Mouse (Mus musculus): Measurements from ENCODE around the gene Slc39a11. TPM values are rescaled to one million over a fixed set of nuclear protein-coding genes. Genes with fewer than 3 reads are reported as not detected.

Gene Slc39a11
- total RNA-seq, 4 experiments from 2014 or later, result 14.6 to 16.7 (median 16.2) TPM

DNA sequence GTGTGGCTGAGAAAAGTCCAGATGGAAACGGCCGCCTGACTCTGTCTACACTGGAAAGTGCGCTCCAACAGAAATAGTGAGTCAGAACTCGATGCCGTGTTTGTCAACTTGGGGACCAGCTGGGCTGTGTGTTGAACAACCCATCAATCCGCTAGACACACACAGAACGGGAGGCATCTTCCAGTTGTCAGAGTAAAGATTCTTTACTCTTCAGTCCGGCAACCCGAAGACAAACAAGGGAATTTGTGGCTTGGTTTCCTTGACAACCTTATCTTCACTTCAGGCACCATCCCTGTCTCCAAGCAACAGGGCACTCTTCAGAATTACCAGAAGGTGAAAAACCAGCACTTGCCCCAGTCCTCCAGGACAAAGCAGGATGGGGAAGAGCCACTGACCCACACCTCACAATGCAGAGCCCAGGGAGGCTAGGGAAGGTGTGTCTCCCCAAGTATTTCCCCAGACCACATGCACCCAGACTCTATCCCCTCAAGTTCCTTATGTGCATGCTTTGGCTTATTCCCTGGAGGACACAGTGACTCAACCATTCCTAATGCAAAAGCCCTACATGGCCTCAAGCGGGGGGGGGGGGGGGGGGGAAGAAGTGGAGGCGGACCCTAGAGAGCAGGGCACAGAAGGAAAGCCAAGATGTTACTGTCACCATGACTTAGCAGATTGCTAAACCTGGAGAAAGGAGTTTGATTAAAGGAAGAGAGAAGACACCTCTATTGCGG lies 297.6 kb downstream of the Slc39a11 start:
- DNase-seq (ENCODE audit: low spot score in 2 of 2), result no peak

DNA sequence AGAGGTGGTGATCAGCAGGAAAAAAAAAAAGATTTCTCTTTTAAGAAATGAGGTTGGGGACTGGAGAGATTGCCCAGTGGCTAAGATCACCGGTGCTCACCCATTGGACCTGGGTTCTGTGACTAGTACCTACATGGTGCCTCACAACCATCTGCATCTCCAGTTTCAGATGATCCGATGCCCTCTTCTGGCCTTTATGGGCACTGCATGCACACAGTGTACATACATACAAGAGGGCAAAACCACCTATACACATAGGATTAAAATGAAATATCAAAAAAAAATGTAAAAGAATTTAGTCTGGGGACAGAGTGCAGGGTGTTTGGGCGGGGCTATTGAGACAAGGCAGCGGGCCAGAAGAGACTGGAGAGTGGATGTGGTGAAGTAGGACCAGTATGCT lies 299.3 kb downstream of the Slc39a11 start:
- no peak for DNase-seq (ENCODE audit: low spot score in 2 of 2)

DNA sequence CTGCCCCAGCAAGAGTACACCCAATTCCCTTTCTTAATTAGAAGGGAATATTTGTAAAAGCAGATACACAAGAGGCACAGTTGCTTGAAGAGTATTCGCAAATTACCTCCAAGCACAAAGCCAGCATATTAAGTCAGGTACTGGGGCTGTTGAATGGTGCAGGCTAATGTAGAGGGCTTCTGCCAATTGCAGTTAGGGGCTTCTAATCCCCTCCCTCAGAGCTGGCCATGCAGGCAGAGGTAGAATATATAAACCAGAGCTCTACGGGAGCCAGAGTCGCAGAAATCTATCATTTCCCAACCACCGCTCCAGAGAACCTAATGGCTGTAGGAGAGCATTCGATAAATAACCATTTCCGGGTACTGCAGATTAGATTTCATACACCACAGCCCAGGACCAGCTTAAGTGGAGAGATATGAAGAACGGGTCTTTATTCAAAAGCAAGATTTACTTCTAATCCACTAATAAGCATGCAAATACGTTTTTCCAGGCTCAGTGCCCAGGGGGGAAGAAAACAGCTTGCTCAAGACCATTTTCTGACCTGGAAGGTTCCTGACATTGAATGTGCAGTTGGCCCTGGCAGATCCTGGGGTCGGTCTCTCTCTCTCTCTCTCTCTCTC lies 302.9 kb downstream of the Slc39a11 start:
- no peak for DNase-seq (ENCODE audit: low spot score in 2 of 2)

DNA sequence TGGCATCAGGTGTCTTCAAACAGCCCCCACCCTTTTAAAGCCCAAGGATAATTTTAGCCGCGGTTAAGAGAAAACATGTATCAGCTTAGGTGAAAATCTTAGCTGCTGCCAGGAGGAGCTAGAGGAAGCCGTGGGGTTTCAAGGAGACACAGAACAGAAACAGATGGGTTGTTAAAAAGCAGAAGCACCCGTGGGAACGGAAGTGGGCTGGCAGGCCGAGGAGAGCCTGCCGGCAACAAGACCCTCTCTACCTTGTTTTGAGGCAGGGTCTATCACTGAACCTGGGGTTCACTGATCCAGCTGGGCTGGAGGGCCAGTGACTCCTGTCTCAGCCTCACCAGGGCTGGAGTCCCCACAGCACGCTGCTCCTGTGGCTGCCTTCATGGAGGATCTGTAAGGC lies 310.1 kb downstream of the Slc39a11 start:
- peak in 1 of 2 experiments; percentile 47 for DNase-seq (ENCODE audit: low spot score in 2 of 2)

DNA sequence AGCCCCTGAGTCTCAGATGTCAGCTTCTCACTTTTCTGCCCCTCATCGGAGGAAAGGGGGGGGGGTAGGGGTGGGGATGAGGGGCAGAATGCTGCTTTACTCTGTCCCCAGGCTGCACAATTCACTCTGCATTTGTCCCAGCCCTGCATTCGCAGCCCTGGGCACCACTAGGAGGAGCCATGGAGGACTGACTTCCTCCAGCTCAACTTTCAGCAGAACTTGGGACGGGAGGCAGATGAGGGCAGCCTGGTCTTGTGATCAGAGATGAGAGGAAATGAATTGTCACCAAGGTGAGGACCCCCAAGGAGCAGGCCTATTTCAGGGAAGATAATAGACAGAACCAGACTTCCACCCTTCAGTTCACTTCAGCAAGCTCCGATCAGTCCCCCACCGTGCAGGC lies 311.3 kb downstream of the Slc39a11 start:
- DNase-seq (ENCODE audit: low spot score in 2 of 2), result no peak

DNA sequence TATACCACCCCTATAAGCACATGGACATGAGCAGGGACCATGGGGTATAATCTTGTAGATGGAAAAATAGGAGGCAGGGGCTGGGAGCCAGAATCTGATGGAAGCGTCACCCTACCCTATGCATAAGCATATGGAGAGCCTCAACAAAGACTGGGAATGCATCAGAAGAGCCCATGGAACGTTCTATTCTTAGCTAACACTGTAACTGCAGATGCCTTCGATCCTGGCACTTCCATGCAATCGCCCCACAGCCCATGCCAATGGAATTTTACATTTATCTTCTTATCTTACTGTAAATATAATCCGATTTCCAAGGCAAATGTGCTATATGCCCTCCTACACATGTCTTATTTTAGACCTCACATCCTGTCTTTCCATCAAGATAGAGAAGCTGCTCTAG lies 314.2 kb downstream of the Slc39a11 start:
- DNase-seq (ENCODE audit: low spot score in 2 of 2), result peak in 1 of 2 experiments; percentile 43

DNA sequence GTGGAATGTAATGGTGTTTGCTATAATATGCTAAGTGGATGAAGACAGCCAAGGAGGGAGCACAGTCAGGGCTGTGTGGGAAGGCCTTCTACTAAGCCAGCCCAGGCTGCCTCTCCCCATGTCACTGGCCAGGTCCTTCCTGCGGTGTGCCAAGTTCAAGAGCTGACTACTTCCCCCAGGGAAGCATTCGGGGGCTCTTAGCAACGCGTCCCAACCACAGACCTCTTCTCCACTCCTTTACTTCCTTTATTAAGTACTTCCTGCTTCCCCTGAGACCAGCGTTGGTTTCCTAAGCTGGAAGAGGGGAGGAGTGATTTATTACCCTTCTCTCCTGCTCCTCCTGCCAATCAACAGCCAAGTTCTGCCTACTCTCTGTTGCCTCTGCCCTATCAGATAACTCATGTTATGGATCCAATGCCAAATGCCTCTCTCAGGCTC lies 315.4 kb downstream of the Slc39a11 start:
- DNase-seq (ENCODE audit: low spot score in 2 of 2), result no peak

DNA sequence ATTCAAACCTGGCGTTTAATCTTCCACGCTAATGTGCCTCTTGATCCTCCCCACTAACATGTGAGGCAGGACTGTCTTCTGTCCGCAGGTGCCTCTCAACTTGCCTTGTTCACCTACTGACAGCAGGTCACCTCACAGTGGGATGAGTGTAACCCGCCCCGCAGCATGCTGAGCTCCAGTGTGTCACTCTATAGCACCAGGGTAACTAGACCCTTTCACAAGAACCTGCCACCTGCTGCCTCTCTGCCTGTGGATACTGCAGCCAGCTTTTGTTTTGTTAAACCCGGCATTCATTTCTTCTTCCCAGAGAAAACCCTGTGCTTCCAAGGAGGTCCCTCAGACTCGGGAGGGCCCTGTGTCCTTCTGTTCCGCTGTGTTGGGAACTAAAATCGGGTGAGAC lies 316.3 kb downstream of the Slc39a11 start:
- no peak for DNase-seq (ENCODE audit: low spot score in 2 of 2)

DNA sequence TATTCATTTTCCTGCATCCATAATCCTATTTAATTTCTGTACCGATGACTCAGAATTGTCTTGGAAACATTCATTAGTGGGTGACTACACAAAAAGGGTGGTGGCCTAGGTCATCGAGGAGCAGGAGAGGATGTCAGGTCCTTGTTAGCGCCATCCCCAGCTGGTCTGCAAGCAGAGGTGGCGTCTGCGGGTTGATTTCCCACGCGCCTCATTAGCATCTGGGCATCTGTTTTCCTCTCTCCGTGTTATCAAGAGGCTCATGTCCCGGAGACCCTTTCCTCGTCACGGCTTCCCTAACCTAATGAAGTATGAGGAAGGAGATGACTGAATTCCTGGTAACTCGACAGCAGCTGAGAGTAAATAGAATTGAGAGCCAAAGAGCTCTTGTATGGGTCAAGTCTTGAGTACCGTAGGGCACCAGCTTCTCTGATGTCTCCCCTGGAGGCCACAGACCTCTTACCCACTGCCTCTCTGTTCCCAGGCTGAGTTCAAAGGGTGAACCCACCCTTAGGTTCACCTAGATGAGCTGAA lies 319.8 kb downstream of the Slc39a11 start:
- DNase-seq (ENCODE audit: low spot score in 2 of 2), result no peak

DNA sequence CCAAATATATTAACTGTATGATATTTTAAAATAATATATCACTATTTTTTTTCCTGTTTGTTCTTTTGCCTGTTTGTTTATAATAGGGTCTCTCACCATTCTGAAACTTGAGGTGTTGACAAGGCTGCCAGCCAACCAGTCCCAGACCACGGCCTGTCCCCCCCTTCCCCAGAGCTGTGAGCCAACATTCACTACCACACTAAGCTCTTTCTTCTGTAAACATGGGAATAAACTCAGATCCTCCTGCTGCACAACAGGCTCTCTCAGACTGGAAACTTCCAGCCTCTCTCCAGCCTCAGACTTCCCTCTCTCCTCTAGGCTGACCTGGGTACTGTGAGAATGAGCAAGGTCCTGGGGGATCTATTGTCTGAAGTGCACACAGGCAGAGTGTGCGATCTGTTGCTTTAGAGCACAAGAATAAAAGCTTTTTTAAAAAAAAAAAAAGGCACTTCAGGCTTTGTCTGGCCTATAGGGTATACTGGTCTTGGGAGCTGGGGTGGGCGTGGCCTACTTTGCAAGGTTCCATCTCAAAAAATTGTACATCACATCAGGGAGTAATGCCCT lies 322.3 kb downstream of the Slc39a11 start:
- DNase-seq (ENCODE audit: low spot score in 2 of 2), result no peak

DNA sequence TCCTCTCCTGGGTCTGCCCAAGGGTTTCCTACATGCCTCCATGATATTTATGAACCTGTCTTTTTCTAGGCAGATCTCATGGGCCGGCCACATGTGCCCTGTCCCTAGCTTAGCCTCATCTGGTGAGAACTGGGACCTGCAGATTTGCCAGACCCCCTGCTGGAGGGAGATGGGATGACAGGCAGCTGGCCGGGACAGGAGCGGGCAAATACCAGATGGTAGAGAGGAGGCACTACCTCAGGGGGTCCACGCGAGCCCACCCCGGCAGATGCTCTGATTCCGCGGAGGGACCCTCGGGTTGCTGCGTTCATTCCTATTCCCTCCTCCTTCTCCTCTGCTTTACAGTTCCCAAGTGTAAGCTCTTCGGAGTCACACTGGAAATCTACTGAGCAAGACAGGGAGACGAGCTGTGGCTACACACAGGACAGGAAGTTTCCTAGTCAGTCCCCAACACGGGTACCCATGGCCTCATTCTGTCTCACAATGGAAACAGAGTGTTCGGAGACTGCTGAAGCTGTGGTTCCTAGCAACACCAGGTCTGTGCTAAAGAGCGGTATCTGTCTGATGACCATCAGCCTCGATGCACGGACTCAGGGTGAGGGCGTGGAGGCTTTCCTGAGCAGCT lies 323.4 kb downstream of the Slc39a11 start:
- DNase-seq (ENCODE audit: low spot score in 2 of 2), result peak in 1 of 2 experiments; percentile 50

DNA sequence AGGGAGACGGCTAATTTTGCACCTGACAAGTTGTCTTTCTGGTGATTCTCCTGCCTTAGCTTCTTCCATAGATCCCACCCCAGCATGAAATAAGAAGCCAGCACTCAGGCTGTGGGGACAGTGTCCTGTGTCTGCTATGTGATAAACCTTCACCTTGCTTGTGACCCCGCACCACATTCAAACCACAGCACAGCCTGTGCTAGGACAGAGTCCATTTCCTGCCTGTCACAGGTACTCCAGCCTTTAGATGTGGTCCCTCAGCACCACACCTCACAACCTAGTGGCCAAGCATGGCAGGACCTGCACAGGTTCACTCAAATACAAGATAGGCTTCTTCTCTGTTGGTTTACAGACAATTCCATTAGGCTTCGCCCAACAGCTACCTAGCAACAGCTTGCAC lies 328.3 kb downstream of the Slc39a11 start:
- no peak for DNase-seq (ENCODE audit: low spot score in 2 of 2)

DNA sequence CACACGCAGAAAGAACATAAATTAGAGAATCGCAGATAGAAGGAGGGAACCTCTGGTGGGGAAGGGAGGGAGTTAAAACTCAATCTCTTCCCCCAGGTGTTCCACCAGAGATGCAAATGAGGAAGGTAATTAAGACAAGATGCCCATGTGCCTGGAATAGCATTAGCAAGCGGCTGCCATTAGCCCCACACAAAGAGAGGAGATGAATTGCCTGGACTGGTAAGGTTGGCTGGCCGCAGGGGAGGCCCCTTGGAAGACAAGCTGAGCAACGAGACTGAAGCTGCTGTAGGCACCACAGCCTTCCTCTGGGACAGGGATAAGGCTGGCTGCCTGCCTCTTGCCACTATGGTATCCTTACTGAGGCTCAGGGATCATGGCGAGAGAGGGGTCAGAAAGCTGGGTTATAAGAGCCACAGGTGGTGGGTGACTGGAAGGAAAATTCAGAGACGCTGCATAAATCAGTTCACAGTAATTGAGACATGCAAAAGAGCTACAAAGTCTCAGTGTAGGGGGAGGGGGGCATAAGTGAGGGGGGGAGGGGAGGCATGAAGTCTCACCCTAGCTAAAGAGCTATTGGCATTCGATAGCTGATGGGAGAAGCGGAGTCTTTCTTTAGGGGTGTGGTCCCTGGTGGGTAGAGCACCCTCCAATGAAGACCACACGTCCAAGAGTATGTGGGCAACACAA lies 340.5 kb downstream of the Slc39a11 start:
- no peak for DNase-seq (ENCODE audit: low spot score in 2 of 2)

DNA sequence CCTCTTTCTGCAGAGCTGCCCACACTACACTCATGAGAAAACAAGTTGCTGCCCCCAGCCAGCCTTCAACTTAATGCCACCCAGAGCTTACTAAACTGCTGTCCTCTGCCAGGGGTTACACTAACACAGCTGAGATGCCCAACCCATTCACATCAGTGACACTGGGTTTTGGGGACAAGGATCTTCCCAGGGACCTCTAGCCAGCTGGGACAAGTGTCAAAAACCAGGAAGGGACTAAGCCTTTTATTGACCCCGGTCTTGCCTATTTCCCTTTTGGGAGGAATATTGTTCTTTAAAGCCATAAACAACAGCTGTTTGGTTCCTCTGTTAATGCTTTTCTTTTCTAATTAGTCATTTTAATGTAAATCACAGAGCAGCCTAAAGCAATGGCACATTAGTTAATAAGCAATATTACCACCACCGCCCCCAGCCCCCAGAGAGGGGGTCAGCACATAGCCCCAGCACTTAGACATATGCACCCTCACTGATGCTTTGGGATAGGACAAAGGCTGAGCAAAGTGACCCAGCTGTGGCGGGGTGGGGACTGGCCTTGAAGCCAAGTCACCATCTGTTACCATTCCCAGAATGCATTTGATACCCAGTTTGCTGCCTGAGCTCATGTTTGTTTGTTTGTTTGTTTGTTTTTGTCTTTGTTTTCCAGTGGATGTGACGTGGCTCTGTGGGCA lies 341.5 kb downstream of the Slc39a11 start:
- no peak for DNase-seq (ENCODE audit: low spot score in 2 of 2)

DNA sequence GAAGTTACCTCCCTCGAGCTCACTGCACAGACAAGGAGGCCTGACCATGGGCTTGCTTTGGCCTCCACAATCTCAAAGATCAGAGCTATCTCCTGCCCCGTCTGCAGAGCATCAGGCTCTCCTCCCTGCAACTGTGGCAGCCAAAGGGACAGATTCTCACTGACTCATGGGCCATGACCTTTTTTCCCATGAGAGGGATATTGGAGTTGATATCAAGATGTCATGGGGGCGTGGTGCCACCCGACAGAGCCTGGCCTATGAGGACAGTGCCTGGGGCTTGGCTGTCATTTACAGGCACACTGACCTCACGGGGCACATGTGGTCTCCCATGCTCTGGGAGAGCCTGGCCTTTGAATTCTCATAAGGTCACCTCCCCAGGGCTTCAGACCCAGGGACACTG lies 346.7 kb downstream of the Slc39a11 start:
- DNase-seq (ENCODE audit: low spot score in 2 of 2), result no peak

DNA sequence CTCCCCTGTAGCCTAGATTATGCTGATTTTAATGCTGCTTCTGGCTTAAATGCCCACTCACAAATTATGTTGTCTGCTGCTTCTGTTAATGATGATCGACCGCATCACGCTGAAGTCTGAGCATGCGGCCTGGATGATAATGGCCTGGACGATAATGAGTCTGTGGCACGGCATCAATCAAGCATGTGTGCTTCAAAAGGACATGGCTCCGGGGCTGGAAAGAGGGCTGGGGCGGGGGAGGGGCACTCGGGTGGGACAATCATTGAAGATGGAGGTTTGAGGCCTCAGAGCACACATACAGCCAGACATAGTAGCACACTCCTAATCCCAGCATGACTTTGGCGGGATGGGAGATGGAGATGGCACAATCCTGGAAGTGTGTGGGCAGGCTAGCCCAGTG lies 350.4 kb downstream of the Slc39a11 start:
- no peak for DNase-seq (ENCODE audit: low spot score in 2 of 2)

DNA sequence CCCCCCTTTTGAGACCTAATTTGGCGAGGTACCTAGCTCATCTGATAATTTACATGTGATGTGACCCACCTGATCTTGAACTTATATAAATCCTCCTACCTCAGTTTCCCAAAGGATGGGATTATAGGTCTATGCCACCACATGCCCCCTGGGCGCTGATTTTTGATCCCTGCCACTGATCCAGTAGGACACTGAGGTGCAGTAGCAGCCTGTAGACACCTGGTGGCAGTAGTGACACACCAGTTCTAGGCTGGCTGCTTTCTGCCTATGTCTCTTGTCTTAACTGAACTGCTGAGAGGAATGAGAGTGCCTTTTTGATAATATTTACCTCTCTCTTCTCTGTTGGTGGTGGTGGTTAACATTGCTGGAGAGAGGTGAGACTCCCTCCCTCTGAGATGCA lies 352.1 kb downstream of the Slc39a11 start:
- peak; percentile 54 to 66 for DNase-seq (ENCODE audit: low spot score in 2 of 2)

DNA sequence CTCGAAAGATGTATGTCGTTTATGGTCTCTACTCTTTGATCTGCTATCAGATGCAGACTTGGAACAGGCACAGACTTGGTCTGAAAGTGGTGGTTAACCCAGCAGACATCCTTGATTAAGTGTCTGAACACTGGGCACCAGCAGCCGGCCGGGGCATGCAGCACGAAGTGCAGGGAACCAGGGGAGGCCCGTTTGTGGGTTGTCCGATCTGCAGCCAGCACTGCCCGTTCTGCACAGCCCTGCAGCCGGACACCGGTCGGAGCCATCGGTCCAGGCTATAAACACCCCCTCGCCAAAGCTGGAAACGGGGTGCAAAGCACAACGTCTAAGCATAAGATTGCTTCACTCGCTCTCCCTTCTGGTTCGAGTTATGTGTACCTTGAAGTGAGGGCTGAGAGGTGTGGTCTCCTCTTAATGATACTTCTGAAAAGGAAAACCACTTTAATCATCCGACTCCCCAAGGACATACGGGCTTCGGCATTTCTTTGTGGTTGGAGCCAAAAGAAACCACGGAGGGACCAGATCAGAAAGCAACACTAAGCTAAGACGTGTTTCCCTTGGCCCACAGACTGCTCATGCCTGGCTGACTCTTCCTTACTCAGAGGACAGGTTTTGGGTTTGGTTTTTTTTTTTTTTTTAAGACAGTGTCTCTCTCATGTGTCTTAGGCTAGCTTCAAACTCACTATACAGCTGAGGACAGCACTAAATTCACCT lies 352.8 kb downstream of the Slc39a11 start:
- DNase-seq (ENCODE audit: low spot score in 2 of 2), result no peak

DNA sequence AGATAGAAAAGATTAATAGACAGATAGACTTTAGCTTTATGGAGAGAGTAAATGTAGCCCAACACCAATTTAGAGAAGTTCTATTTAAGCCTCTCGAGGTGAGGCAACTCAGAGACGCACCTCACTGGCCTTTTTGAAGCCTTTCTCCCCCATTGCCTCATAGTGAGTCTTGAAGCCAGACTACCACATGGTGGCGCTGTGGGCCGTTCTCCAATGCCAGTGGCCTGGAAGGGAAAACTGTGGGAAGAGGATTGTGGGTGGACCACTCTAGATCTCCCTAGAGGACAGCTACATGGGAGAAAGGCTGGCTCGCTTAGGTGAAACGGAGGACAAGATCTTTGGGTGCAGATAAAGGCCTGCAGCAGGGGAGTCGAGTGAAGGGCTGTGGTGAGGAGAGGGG lies 353.7 kb downstream of the Slc39a11 start:
- DNase-seq (ENCODE audit: low spot score in 2 of 2), result peak; percentile 35 to 80

DNA sequence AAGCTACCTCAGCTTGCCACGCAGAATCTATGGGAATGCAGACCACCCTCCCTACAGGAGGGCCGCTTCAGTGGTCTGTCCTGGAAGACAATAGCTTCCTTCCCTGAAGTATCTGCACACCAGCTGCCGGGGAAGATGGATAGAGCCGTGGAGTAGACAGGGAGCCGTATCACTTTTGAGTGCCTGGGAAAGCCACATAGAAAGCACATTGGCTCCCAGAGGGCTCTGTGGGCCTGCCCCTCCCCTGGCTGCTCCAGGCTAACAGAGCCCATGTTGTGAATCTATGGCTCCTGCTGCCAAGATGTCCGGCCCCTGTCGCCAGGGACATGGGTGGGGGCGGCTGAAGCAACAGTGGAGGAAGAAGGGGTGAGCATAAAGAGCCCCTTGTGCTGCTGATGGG lies 355.4 kb downstream of the Slc39a11 start:
- peak in 1 of 2 experiments; percentile 47 for DNase-seq (ENCODE audit: low spot score in 2 of 2)
